Mouse (Mus musculus) subcutaneous adipose tissue, adult 2 months (tissue): ENCODE data around the gene Plek2. TPM values are rescaled to one million over a fixed set of nuclear protein-coding genes. Genes with fewer than 3 reads are reported as not detected.

Experiments
- polyA plus RNA-seq: library from polyadenylated mRNA; depleted of rRNA; stranded (reverse); fragments of >200 nt; gene quantifications from 2 replicates; pipeline ENCODE4 v1.2.3, GENCODE M21; 2012; ENCODE audit warnings: low replicate concordance; rRNA removed

Gene Plek2
- 0.40 and 2.6 TPM in 2 replicates for polyA plus RNA-seq

DNA sequence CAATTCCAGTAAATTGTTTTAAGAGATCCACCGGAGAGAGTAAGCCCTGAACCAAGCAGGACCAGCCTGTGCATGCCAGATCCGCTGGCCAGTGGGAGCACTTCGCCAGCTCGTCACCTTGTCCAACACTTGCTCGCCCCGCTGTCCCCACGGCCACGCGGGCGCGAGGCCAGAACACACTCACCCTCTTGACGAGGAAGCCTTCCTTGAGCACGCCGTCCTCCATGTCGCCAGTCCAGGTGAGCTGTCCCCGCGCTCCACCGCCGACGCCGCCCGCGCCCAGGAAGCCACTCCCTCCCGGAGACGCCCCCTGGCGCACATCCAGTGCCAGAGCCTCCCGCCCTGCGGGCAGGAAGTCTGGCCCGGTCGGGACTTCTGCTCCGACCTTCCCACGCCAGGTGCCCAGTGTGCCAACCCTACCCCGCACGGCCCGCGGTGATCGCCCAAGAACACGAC is at the start of gene Plek2:
Gene Plek2, minus strand, starts transcription at position 258 of the 456 bp plus-strand sequence.

DNA sequence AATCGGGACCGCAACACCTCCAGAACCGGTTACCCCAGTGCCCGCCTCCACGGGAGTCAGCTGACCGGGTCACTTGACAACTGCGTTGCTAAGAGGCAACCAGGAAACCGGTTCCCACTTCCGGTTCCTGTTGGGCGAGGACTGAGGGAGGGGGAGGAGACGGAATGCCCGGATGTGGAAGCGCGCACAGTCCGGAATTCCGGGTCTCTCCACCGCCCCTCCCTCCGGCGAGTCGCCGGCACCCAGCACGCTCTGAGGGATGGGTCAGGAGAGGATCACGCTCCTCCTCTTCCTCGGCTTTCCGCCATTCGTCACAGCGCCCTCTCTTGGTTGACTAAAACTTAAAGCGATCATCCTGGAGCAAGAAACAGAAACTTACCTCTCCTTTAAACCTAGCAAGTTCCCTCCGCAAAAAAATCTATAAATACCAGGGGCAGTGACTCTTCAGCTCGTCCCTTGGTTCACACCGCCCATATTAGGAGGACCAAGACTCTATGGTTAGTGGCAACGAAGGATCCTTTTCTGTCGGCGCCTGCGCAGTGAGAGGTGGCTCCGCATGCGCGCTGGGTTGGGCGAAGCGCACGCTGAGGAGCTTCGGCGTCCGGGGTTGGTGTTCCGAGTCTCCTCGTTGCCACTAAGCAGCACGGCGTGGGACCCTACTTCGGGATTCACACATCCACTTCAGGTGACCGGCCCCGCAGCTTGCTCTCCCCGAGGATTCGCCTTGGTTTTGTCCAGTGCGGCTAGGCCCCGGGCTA is 45.1 kb downstream of the Plek2 start, which contains the start of the genes Atp6v1d and Eif2s1:
Gene Atp6v1d, minus strand, starts transcription at position 143 of the 758 bp plus-strand sequence.
Gene Eif2s1, plus strand, starts transcription at position 324 of the 758 bp plus-strand sequence.

Other genes starting within 250 kb of the Plek2 start
- gene Fam71d, start 215.4 kb downstream of the Plek2 start, polyA plus RNA-seq, result not detected in 2 replicates
- gene Mpp5, start 158.1 kb downstream of the Plek2 start, polyA plus RNA-seq, result 2.4 and 2.5 TPM in 2 replicates
- gene Atp6v1d, start 45.3 kb downstream of the Plek2 start, polyA plus RNA-seq, result 16.8 and 17.1 TPM in 2 replicates
- 16.7 and 21.8 TPM in 2 replicates for gene Eif2s1, start 45.1 kb downstream of the Plek2 start, polyA plus RNA-seq
- 16.5 and 38.3 TPM in 2 replicates for gene Tmem229b, start 100.7 kb upstream of the Plek2 start, polyA plus RNA-seq
- 0.27 and 8.7 TPM in 2 replicates for gene Plekhh1, start 122.2 kb upstream of the Plek2 start, polyA plus RNA-seq
- gene Pigh, start 182.7 kb upstream of the Plek2 start, polyA plus RNA-seq, result 9.9 and 16.5 TPM in 2 replicates
- 6.8 TPM in 1 of 2 replicates, not detected in the other for gene Arg2, start 223.8 kb upstream of the Plek2 start, polyA plus RNA-seq